Mouse (Mus musculus) C2C12 (cell line): ENCODE measurements around the gene Phf6.

Source experiments
- CEBPB ChIP-seq: IDR thresholded peaks from one replicate; pipeline ENCODE4 v1.6.1; 2011; ENCODE audit warnings: low read depth, mild to moderate bottlenecking, control low read depth, moderate library complexity
- CTCF ChIP-seq: IDR thresholded peaks from one replicate; pipeline ENCODE4 v1.5.1; 2011; ENCODE audit not compliant: control insufficient read depth, insufficient read depth, insufficient read length
- MAX ChIP-seq: IDR thresholded peaks from one replicate; pipeline ENCODE4 v1.6.1; 2011; ENCODE audit warnings: mild to moderate bottlenecking, control low read depth
- MYOD1 ChIP-seq: IDR thresholded peaks from one replicate; pipeline ENCODE4 v1.6.1; 2011; ENCODE audit warnings: low read depth; ENCODE audit not compliant: control insufficient read depth, insufficient read length
- MYOG ChIP-seq: IDR thresholded peaks from one replicate; pipeline ENCODE4 v1.6.1; 2011; ENCODE audit not compliant: control insufficient read depth, insufficient read length; ENCODE audit errors: extremely low read depth
- USF1 ChIP-seq: IDR thresholded peaks from one replicate; pipeline ENCODE4 v1.6.1; 2011; ENCODE audit warnings: low read depth, mild to moderate bottlenecking, control low read depth, moderate library complexity

DNA sequence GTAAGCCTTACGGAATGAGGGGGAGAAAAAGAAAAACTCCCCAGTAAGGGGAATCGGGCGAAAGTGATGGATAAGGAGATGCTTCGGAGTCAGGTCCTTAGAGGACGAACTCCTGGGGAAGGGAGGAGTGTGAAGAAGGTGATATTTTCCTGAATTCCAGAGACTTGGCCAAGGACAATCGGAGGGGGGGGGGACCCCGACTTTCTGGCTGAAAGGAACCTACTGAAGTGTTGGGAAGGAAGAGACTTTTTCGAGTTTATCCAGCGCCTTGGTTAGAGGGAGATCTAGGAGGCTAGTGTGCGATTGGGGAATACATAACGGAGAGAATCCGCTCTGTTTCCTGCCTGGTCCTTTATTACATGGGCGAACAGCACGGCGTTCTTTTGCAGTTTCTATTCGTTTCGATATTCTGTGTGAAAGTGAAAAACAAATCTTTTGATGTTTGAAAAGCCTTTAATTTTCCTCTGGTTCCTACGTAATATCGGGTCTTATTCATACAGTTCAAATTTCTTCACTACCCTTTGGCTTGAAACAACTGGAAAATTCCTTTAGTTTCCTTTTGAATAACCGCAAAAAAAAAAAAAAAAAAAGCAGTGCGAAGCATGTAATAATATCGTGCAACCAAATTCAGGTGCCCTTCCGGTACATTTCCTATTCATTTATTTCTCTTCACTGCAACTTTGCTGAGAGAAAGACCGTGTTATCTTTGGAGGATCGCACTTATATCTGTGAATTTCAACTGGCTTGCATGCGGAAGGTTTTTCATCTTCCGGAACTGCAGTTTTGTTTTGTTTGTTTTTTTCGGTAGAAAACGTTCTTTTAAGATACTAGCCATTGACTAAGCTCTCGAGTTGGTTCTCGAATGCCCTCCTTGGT is 998 bp downstream of the Phf6 start:
- TF ChIP-seq CTCF (no peak), MYOD1 (no peak), USF1 (no peak), MYOG (no peak), CEBPB (no peak), MAX (no peak)
